Mouse (Mus musculus) adrenal gland, postnatal 10 days (tissue): ENCODE measurements around the gene H1fnt. TPM values are rescaled to one million over a fixed set of nuclear protein-coding genes. Genes with fewer than 3 reads are reported as not detected.
A peak's percentile ranks its signal among the peaks of the same experiment; 100 is the strongest.

ENCODE experiments used
- DNase-seq: peaks from one replicate; pipeline ENCODE4 v3.0.0; 2021; ENCODE audit warnings: mixed read lengths
- long read RNA-seq, 2 experiments: library from polyadenylated mRNA; stranded (forward); transcript quantifications; one replicate each; pipeline ENCODE4 v2.0.0; 2021
- total RNA-seq, 2 experiments: library from RNA; stranded (reverse); gene quantifications; 2 replicates each; pipeline ENCODE4 v1.2.3; 2021

H1fnt gene
- not detected for total RNA-seq
- long read RNA-seq, experiment 1 = 0 reads
- long read RNA-seq, experiment 2 = 0 reads

- no peak for DNase-seq
These were observed at the start of gene H1fnt for GRCm38 (mm10) chr15:98257193-98257592. Gene H1fnt, minus strand, starts transcription at chr15:98257293.

GRCm38 (mm10) chr15:98295628-98296551 lies 38.8 kb upstream of the H1fnt start, which contains the start of gene Zfp641:
Gene Zfp641, minus strand, starts transcription at chr15:98296161.
- peak; percentile 78 for DNase-seq

GRCm38 (mm10) chr15:98293651-98294050 lies 36.6 kb upstream of the H1fnt start:
- DNase-seq = no peak

GRCm38 (mm10) chr15:98288566-98288965 lies 31.5 kb upstream of the H1fnt start:
- DNase-seq = no peak

- no peak for DNase-seq
These were observed 29.3 kb upstream of the H1fnt start for GRCm38 (mm10) chr15:98286418-98286817.

- no peak for DNase-seq
These were observed 683 bp upstream of the H1fnt start for GRCm38 (mm10) chr15:98257776-98258175.

GRCm38 (mm10) chr15:98256271-98256670 lies 822 bp downstream of the H1fnt start:
- peak; percentile 46 for DNase-seq

- no peak for DNase-seq
These were observed 21.7 kb downstream of the H1fnt start for GRCm38 (mm10) chr15:98235442-98235841.

- DNase-seq = no peak
These were observed 22.7 kb downstream of the H1fnt start, which contains the start of gene Olfr286 for GRCm38 (mm10) chr15:98234350-98234749. Gene Olfr286, minus strand, starts transcription at chr15:98234450.

- DNase-seq = no peak
These were observed 31.0 kb downstream of the H1fnt start for GRCm38 (mm10) chr15:98226096-98226495.

GRCm38 (mm10) chr15:98225610-98226009 lies 31.5 kb downstream of the H1fnt start:
- peak; percentile 9 for DNase-seq

- no peak for DNase-seq
These were observed 34.7 kb downstream of the H1fnt start for GRCm38 (mm10) chr15:98222377-98222776.

- peak; percentile 29 for DNase-seq
These were observed 36.2 kb downstream of the H1fnt start, which contains the start of the genes Gm44579 and Olfr287 for GRCm38 (mm10) chr15:98220877-98221276. Gene Gm44579, minus strand, starts transcription at chr15:98220977. Gene Olfr287, minus strand, starts transcription at chr15:98221056.

GRCm38 (mm10) chr15:98214130-98214529 lies 43.0 kb downstream of the H1fnt start:
- DNase-seq = no peak

GRCm38 (mm10) chr15:98213336-98213870 lies 43.7 kb downstream of the H1fnt start:
- DNase-seq = peak; percentile 13

- no peak for DNase-seq
These were observed 47.4 kb downstream of the H1fnt start for GRCm38 (mm10) chr15:98209676-98210075.

Other genes with a start within 250 kb of the H1fnt start
- 100 to 1,000 TPM in 1 of 2 experiments, 10 to 100 TPM in 1; 77.0 to 168 TPM for gene Pfkm, start 164.7 kb downstream of the H1fnt start, total RNA-seq
- 10 to 100 TPM; 17.2 to 22.8 TPM for gene Senp1, start 163.5 kb downstream of the H1fnt start, total RNA-seq
- gene Asb8, start 91.7 kb downstream of the H1fnt start, total RNA-seq = 10 to 100 TPM; 43.2 to 54.1 TPM
- gene Ccdc184, start 90.1 kb downstream of the H1fnt start, total RNA-seq = 1 to 10 TPM; 1.2 to 1.5 TPM
- gene Olfr288, start 61.8 kb downstream of the H1fnt start, total RNA-seq = not detected
- gene Gm44579, start 36.3 kb downstream of the H1fnt start, total RNA-seq = not detected
- gene Olfr287, start 36.2 kb downstream of the H1fnt start, total RNA-seq = not detected
- gene Olfr286, start 22.8 kb downstream of the H1fnt start, total RNA-seq = not detected
- 1 to 10 TPM; 3.9 to 7.4 TPM for gene Zfp641, start 38.9 kb upstream of the H1fnt start, total RNA-seq
- gene Olfr285, start 60.1 kb upstream of the H1fnt start, total RNA-seq = not detected
- not detected for gene Olfr284, start 83.7 kb upstream of the H1fnt start, total RNA-seq
- gene Olfr283, start 123.7 kb upstream of the H1fnt start, total RNA-seq = not detected
- not detected for gene Olfr282, start 173.9 kb upstream of the H1fnt start, total RNA-seq
- not detected for gene Olfr281, start 195.3 kb upstream of the H1fnt start, total RNA-seq
- gene OR5BS1P, start 212.6 kb upstream of the H1fnt start, total RNA-seq = not detected
- under 1 TPM in 1 of 2 experiments, not detected in 1; 0.39 TPM for gene Lalba, start 225.4 kb upstream of the H1fnt start, total RNA-seq
- gene Olfr279, start 235.1 kb upstream of the H1fnt start, total RNA-seq = not detected